Mouse (Mus musculus): ENCODE results near the gene Hephl1.

- TF ChIP-seq CTCF (IDR thresholded peaks at IDR 0.05 in 2 of 3, conservative IDR thresholded peaks at IDR 0.05 in 1 of 3; ENCODE audit: control insufficient read depth in 1 of 3, insufficient read depth in 1 of 3, low read depth in 2 of 3, low read length in 3 of 3, poor library complexity in 1 of 3, severe bottlenecking in 1 of 3) (no peak), RCOR1 (IDR thresholded peaks at IDR 0.05; ENCODE audit: low read depth, low read length) (no peak), ELF1 (IDR thresholded peaks at IDR 0.05; ENCODE audit: low read depth, low read length) (0 out of 2 replicates have a peak, but pooled peaks have one; percentile 25), POLR2A (IDR thresholded peaks at IDR 0.05; ENCODE audit: control insufficient read depth in 1 of 2, insufficient read depth in 1 of 2, low read depth in 1 of 2, low read length in 2 of 2, poor library complexity in 1 of 2) (peak; percentile 33 to 43; a peak in 1 of 4 replicates), EP300 (IDR thresholded peaks at IDR 0.05; ENCODE audit: low read depth in 1 of 2, low read length in 2 of 2) (no peak), CHD2 (IDR thresholded peaks at IDR 0.05; ENCODE audit: low read length) (no peak), USF1 (IDR thresholded peaks at IDR 0.05; ENCODE audit: low read depth, low read length) (no peak), ZC3H11A (IDR thresholded peaks at IDR 0.05; ENCODE audit: low read depth, low read length) (no peak), E2F4 (IDR thresholded peaks at IDR 0.05; ENCODE audit: borderline replicate concordance, low read depth, low read length) (no peak), MYC (IDR thresholded peaks at IDR 0.05; ENCODE audit: low read depth, low read length) (no peak), POLR2AphosphoS5 (IDR thresholded peaks at IDR 0.05; ENCODE audit: borderline replicate concordance, low read depth, low read length) (no peak), GATA1 (IDR thresholded peaks at IDR 0.05; ENCODE audit: low read depth, low read length) (no peak)
Measured at GRCm38 (mm10) chr9:15045084-15045669, 66.7 kb downstream of the Hephl1 start, which contains the start of gene Panx1.

All from MEL (cell line).